Mouse (Mus musculus): ENCODE results near the gene Ddx31.

GRCm38 (mm10) chr2:28905561-28905960, 65.4 kb downstream of the Ddx31 start:
- no peak for TF ChIP-seq POLR2A (IDR thresholded peaks at IDR 0.05; ENCODE audit: low read depth, low read length)
- TF ChIP-seq CTCF (conservative IDR thresholded peaks at IDR 0.05; ENCODE audit: insufficient read depth, insufficient read length, low read depth, low read length) = no peak

All from kidney, adult 2 months (tissue).